Mouse (Mus musculus) liver, embryonic 14.5 days (tissue): ENCODE measurements around the gene Trmt1.

Experiments used
- CTCF ChIP-seq: IDR thresholded peaks from 2 replicates; pipeline ENCODE4 v1.5.1; 2016; ENCODE audit warnings: antibody characterized with exemption, low read depth, control low read depth
- EP300 ChIP-seq: IDR thresholded peaks from 2 replicates; pipeline ENCODE4 v1.6.1; 2016; ENCODE audit warnings: antibody characterized with exemption, low read depth

DNA sequence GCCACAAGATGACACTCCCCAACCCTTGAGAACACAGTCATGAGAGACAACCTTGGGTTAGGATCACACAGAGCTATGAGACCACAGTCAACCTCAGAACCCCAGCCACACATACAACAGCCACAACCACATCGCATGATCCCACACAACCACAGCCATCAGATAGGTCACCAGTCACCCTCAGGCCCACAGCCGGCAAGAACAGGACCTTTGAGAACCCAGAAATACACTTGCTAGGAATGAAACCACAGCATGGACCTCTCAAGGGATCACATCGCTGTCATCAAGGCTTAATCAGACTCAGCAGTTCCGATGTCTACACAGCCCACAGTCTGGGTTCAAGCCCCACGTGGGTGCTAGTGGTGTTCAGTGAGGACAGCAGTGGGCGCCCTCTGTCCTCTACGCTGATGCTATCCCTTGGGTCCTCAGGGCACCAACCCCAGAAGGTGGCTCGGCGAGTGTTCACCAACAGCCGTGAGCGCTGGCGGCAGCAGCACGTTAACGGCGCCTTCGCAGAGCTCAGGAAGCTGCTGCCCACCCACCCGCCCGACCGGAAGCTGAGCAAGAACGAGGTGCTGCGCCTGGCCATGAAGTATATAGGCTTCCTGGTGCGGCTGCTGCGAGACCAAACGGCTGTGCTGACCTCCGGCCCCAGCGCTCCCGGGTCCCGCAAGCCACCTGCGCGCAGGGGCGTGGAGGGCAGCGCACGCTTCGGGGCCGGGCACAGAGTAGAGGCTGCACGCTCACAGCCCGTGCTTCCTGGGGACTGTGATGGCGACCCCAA lies 17.6 kb downstream of the Trmt1 start:
- TF ChIP-seq CTCF: peak; percentile 50; the same call in 1 of the 2 replicates
- no peak for TF ChIP-seq EP300
